Mouse (Mus musculus) adrenal gland, adult 8-10 months (tissue): Measurements from ENCODE around the gene Ctcfl. TPM values are rescaled to one million over a fixed set of nuclear protein-coding genes. Genes with fewer than 3 reads are reported as not detected.

Experiments used
- DNase-seq: peaks from one replicate; pipeline ENCODE4 v3.0.0; 2022
- total RNA-seq, 4 experiments: library from RNA; stranded (reverse); gene quantifications; 2 replicates each; pipeline ENCODE4 v1.2.4; 2022

The Ctcfl gene
- total RNA-seq, 4 experiments from 2014 or later, result 0.13 to 0.22 TPM; not detected in 2

DNA sequence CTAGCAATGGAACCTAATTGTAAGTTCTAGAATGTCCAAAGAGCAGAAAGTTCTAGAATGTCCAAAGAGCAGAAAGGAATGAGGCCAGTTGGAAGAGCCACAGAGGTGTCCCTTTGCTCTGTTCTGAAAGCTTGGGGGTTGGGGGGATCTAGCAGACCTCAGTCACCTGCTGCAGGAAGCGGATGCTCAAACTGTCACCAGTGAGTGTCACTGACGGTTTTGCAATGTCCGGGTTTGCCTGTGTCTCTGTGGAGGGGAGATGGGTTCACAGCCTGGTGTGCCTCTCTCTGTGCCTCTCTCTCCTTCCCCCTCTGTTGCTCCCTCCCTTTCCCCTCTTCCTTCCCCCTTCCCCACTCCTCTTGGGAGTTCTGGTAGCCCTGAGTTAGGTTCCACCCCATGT lies 36.6 kb downstream of the Ctcfl start:
- DNase-seq, result no peak

DNA sequence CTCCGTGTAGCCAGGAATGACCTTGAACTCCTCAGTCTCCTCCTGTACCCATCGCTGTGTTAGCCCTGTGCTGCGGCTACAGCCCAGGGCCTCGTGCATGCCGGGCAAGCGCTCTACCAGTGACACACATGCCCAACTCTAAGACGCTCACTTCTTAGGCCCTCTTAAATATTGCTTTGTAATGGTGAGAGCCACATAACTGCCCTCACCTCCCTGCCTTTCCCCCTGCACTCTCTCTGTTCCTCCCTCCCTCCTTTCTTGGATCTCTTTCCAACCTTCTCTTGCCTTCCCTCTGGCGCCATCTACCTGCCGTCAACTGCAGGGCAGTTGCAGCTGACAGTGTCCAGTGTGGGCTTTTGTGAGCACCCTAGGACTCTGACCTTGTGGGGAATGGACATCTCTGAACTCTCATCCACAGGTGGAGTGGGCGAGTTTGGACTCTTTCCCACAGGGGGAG lies 38.5 kb downstream of the Ctcfl start:
- peak; percentile 73 for DNase-seq

DNA sequence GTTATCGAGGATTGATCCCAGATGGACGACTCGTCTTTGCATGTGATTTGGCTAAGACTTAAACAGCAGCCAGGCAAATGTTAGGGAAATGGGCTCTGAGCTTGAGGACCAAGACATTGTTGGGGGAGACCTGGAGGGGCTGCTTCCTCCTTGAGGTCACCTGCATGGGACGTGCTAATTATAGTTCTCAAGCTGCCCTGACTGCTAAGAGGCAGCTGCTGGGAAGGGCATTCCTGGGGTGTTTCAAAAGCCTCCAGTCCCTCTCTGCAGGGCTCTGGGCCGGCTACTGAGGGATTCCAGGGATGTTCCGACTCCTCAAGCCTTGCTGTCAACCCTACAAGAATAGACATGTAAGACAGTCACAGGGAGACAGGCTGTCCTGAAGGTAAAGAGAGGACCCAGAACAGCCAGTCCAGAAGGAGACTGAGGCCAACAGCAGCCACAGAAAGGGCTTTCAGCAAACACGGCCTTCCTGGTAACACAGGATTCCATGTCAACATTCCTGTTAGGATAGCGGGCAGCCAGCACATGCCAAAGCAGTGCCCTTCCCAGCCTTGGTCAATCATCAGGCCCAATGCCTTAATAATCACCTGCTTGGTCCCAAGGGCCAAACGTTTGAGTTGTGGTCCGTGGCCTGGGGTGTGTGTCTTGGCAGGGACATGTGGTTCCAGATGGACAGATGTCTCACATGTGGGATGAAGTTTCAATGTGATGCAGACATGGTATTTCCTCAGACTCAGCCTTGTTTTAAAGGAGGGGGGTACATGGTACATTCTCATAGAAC lies 39.4 kb downstream of the Ctcfl start:
- DNase-seq, result no peak

DNA sequence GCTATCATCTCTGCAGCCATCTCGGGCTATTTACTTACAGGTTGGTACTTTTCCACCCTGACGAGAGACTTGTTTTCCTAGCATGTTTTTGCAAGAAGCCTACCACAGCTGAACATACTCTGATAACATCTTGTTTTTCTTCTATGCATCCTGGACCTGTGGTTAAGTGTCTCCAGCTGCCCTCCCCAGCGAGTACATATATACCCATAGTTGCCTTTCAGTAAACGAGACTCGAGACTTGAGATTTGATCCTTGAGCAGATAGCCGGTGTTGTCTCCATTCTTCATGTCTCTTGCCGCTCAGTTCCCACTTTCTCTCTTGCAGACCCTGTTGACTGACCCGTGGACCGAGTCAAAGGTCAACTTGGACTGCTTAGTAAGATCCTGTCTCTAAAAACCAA lies 42.4 kb downstream of the Ctcfl start:
- no peak for DNase-seq

DNA sequence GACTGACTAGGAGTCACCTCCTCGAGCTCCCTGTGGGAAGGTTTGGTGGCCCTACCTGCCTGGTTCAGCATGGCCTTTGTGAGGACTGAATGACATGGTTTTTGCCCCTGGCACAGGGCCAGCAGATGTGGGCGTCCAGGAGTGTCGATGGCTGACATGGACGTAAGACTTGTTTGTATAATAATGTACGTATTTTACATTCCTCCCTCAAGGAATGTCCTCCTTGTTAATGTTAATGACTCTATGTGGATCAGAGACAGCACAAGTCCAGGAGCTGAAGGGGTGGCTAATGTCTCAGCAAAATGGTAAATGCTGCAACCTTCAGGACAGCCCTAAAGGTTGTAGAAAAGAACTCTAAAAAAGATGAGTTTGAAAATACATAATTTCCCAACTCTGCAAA lies 45.7 kb downstream of the Ctcfl start:
- no peak for DNase-seq

DNA sequence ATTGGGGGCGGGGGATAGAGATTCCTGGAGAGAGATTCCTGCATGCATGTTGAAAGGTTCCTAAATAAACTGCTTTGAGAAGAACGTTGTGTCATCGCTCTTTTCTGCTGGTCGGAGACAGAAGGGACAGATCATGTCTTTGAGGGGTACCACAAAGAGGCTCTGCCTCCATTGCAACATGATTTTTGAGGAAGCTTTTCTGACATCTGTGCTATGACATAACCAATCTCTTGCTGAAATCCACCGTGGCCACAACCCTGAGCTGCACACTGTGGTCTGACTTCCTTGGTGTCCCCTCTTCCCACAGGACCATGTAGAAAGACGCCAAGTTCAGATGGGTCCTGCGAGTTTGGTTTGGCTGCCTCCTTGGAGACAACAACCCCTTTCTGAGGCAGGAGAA lies 46.4 kb downstream of the Ctcfl start:
- no peak for DNase-seq

DNA sequence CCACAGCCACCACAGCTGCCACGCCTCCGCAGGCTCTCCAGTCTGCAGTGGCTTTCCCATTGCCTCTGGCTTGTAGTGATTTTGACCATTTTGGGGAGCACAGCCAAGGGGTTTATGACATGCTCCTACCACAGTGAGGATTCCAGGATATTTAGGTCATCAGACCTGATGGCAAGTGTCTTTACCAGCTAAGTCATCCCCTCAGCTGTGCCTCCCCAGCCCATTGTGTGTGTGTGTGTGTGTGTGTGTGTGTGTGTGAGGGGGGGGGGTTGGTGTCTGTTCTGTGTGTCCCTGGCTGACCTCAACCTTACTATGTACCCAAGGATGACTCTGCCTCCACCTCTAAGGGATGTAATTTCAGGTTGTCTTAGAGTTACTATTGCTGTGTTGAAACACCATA lies 54.5 kb downstream of the Ctcfl start:
- DNase-seq, result no peak

DNA sequence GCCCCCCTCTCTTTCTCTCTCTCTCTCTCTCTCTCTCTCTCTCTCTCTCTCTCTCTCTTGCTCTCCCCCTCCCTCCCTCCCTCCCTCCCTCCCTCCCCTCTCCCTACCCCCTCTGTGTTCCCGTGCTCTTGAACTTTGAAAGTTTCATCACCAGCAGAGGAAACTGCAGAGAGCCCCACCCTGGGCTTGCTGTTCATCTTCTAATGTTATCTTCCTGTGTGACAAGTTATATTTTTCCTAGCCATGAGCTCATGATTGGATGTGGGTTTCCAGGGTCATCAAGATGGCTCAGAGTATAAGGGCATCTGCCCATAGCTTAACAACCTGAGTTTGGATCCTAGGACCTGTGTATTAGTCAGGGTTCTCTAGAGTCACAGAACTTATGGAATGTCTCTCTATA lies 56.1 kb downstream of the Ctcfl start:
- DNase-seq, result no peak

DNA sequence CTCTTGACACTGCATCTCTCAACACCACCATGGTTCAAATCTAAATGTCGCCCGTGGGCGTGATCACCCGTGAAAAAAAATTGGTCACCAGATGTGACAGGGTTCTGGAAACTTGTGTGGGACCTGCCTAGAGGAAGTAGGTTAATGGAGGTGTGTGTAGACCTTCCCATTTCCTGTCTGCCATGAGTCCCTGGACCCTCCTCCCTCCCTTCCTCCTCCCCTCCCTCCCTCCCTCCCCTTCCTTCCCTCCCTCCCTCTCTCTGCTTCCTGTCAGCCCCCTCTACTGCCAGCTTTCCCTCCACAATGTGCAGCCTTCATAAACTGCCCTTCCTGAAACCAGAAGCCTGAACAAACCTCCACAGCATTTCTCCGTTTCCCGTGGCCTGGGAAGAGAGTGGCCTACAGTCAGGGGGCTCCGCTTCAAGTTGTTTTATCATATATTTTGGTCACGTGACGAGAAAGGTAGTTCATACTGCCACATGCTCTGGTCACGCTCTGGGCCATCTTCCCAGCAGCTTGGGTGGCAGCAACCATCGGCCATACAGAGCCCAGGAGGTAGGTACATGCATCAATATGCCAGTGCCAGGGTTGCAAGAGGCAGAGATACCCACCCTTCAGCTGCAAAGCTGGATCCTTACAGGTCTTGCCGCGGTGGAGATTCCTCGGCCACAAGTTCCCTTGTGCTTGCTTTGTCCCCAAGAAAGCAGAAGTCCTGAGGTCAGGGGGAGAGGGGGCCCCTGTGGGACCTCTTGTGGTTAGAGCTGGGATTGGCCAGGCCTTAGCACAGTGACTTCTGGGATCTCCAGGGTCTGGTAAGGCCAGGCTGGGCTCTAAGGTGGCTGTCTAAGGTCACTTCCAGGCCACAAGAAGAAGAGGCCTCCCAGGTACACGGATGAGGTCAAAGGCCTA lies 57.6 kb downstream of the Ctcfl start:
- no peak for DNase-seq

DNA sequence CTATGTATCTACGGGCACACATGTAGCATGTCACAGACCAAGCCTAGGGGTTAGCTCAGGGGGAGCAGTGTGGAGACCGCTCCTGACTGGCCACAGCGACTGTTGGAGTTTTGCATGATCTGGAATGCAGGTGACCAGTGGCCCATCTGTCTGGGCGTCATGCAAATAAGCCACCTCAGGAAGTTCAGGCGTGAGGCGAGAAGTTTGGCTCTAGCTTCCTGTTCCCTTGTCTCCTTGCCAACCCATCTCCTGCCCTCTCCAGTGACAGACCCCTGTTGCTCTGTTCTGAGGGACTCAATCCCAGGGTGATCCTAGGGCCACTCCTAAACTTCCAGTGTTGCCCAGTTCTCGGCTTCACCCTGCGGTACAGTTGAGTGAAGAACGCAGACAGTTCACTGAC lies 58.9 kb downstream of the Ctcfl start:
- DNase-seq, result no peak

DNA sequence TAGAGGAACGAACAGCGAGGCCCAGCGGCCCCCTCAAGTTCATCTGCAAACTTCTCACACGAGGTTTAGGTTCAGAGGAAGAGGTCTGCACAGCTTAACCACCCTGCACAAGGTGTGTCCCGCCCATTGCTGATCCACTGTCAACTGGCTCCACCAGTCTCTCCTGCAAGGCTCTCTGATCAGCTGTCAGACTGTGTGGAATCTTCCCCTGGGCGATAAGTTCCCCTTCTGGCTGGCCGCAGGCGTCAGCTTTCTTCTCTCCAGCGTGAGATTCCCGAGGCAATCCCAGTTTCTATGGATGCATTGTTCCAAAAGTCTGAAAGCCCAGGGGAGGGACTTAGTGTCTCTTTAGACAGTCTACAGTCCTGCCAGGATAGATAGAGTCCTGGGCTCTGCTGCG lies 61.1 kb downstream of the Ctcfl start:
- no peak for DNase-seq

DNA sequence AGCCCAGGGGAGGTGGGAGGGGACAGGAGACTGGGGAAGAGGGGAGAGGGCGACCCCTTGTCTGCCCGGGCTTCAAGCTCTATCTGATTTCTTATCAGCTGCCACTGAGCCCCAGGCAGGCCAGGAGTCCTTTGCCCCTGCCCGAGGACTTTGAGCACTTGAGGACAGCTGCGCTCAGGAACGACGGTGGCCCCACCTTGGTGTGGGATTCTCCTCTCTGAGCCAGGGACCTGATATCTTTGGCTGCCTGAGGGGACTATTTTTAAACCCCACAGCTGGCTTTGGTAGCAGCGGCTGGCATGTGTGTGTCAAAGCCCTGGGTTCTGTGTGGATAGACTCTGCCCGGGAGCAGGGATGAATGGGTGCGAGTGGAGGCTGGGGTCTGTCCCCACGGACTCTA lies 61.7 kb downstream of the Ctcfl start:
- DNase-seq, result no peak

DNA sequence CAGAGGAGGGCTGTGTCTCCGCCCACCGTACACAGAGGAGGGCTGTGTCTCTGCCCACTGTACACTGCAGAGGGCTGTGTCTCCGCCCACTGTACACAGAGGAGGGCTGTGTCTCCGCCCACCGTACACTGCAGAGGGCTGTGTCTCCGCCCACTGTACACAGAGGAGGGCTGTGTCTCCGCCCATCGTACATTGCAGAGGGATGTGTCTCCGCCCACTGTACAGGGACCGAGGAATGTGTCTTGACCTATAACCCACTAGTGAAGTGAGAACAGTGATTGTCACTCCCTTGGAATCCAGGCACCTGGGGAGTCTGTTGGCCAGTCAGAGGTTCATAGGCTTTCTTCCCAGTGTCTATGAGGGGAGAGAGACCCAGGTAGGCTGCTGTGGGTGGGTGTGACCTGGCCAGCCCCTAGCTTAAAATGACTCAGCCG lies 62.4 kb downstream of the Ctcfl start:
- DNase-seq, result no peak

DNA sequence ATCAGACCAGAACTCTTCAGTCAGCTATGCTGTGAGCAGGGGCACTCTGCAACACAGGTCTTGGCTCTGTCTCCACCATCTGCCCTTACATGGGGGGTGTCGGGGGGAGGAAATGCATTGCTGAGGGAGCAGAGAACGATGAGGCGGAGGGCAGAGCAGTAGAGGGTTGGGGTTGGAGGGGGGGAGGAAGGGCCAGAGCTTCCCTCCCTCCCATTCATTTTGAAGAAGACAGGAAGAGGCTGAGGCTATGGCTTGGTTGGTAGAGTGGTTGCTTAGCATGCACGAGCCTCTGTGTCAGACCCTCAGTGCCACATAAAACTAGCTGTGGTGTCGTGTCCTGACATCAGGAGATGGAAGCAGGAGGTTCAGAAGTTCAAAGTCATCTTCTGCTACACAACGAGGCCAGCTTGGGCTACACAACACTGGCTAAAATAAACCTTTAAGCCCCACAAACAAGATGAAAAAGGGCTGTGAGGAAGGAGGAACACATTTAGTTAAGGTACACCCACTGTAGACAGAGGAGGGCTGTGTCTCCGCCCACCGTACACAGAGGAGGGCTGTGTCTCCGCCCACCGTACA lies 62.9 kb downstream of the Ctcfl start:
- DNase-seq, result no peak

DNA sequence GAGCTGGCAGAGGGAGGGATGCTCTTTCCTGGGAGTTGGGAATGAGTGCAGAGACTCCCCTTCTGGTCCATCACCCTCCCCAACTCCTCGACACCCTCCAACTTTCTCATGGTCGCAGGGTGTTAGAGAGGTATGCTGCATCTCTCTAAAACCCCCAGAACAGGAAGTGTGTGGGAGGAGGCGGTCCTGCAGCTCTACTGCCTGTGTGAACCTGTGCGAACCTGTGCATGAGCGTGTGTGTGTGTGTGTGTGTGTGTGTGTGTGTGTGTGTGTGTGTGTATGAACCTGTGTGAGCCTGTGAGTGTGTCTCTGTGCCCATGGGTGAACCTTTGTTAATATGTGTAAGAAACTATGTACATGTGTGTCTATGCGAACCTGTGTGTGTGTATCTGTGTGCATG lies 65.5 kb downstream of the Ctcfl start:
- DNase-seq, result no peak

DNA sequence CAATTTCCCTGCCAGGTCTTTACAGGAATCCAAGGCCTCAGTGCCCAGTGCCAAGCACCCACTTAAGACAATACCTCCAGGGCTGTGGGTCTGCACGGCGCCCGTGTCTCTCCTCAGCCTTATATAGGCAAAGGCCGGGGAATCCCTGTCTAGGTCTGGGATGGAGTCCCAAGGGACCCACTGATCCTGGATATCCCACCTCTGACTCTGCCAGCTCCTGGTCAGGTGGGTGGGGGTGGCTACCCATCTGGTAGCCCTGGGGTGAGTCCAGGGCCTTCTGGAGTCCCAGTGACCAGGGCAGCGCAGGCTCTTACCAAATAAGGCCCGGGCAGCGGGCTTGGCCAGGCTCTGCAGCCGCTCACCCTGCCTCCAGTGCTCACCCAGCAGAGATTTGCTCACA lies 66.4 kb downstream of the Ctcfl start:
- DNase-seq, result no peak

DNA sequence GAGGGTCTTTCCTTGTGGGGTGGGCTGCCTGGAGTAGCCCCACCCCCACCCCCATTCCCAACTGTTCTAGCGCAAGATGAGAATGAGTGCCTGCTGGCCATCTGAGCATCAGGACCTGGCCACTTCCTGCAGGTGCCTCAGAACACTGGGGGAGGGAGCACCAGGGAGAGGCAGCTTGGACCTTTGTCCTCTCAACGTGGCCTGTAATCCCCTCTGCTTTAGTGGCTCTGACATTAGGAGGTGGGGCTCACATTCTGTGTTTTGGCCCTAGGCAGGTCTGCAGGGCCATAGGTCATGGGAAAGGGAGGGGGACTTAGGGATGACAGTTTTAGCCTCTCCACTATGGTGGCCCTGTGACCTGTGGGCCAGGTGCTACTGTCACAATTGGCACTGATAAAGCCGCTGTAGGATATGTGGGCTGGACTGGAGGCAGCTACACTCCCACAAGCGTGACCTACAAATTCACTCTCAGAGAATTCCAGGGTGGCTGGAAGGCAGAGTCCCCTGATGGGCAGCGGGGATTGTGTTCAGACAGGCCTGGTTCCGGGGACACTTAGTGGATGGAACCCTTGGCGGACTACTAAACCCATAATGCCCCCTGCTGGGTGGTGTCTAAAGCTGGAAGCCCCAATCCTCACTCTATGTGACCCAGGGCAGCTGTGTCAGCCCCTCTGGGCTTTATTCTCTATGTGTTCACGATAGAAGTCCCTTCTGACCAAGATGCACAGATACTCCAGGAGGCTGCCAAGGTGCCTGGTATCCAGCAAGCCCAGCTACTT lies 68.5 kb downstream of the Ctcfl start:
- no peak for DNase-seq

DNA sequence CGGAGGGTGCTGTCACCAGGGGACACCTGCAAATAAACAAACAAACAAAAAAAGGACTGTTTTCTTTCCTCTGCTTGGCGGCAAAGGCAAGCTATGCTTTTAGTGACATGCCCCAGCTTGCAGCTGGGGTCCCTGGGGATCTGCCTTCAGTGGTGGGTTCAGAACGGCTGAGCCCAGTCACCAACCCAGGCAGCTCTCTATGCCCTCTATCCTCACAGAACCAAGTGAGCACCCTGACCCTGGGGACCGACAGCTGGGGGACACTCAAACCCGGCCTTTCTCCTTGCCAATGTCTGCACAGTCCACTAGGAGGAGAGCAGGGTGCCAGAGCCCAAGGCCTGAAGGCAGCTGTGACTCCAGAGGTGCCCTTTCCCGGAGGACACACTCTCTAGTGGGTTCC lies 69.5 kb downstream of the Ctcfl start:
- DNase-seq, result no peak

DNA sequence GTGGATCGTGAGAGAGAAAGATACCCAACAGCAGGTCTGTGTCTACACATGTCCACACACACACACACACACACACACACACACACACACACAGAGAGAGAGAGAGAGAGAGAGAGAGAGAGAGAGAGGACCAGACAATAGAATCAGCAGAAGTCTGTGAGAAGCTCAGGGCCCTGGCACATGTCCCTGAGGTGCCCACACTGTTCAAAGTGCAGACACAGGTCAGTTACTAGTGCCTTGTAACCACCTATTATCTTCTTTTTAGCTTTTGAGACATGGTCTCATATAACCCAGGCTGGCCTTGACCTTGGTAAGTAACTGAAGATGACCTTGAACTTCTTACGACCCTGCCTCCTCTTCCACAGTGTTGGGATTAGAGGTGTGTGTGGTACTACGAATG lies 70.1 kb downstream of the Ctcfl start:
- DNase-seq, result no peak

DNA sequence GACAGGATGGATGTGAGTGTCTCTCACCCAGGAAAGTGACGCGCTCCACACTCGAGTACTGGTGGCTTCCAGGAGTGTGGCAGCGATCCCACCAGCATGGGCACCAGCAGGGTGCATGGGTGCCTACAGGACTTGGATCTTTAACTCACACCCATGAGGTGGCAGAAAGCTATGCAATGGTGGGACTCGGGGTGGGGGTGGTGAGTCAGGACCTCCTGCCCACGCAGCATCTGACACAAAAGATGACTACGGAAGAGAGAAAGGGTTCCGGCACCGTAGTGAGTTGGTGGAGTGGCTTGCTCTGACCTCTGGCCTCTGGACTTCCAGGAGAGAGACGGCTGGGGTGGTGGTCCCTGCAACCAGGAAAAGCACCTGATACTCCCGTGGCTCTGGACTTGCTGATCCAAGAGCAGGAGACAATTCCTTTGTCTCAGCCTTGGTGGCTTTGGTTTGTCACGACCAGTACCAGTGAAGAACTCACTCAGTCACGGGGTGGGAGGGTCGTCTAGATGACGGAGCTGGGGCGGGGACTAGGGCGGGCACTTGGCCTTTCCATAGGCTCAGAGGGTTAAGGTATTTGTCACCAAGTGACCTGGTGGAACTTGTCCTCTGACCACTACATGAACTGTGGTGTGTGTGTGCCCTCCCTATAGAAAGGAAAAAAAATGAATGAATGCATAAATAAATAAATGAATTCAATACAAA lies 71.1 kb downstream of the Ctcfl start:
- no peak for DNase-seq

DNA sequence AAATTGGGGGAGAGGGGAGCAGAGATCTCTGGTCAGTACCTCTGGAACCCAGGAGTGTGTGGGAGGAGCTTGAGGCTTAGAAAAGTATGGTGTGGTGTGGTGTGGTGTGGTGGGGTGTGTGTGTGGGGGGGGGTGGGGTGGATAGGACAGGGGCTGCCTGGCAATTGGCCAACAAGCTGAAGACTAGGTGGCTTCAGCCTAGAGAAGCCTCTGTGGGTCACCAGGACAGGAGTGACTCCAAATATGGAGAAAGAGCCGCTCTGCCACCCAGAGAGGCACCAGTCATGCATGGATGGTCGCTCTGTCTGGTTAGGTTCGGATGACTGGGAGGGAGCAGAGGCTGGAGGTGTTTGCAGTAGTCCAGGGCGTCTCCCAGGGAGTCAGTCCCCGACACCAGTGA lies 71.9 kb downstream of the Ctcfl start:
- DNase-seq, result no peak
